Mouse (Mus musculus) heart, adult 2 months (tissue): ENCODE data around the gene Ppp2r1b. TPM values are rescaled to one million over a fixed set of nuclear protein-coding genes. Genes with fewer than 3 reads are reported as not detected.

Experiments used
- DNase-seq, 2 experiments: peaks; one replicate each; pipeline ENCODE4 v3.0.0; 2021
- H3K27ac ChIP-seq: fragments of 200-600 bp; 2 replicates; pipeline ENCODE4 v1.8.1; 2022
- H3K27me3 ChIP-seq: fragments of 200-500 bp; 2 replicates; pipeline ENCODE4 v1.6.1; 2012; ENCODE audit warnings: mild to moderate bottlenecking, low read length, inconsistent platforms, mixed read lengths; ENCODE audit not compliant: control insufficient read depth, insufficient read depth
- H3K36me3 ChIP-seq: fragments of 200-500 bp; 2 replicates; pipeline ENCODE4 v1.6.1; 2012; ENCODE audit warnings: low read length, inconsistent platforms; ENCODE audit not compliant: control insufficient read depth, insufficient read depth
- H3K4me1 ChIP-seq: fragments of 200-500 bp; 2 replicates; pipeline ENCODE4 v1.6.1; 2011; ENCODE audit warnings: low read length; ENCODE audit not compliant: control insufficient read depth, insufficient read depth
- H3K4me3 ChIP-seq: fragments of 200-600 bp; 2 replicates; pipeline ENCODE4 v1.8.1; 2022
- H3K79me2 ChIP-seq: fragments of 200-500 bp; replicated peaks from 2 replicates; pipeline ENCODE4 v1.6.1; 2012; ENCODE audit warnings: mild to moderate bottlenecking, inconsistent platforms, low read length, moderate library complexity, mixed read lengths; ENCODE audit not compliant: control insufficient read depth, insufficient read depth
- H3K9ac ChIP-seq: fragments of 200-500 bp; 2 replicates; pipeline ENCODE4 v1.6.1; 2012; ENCODE audit warnings: low read depth, mild to moderate bottlenecking, control low read depth, inconsistent platforms, low read length, mixed read lengths
- CTCF ChIP-seq: fragments of 200-600 bp; IDR thresholded peaks from 2 replicates; pipeline ENCODE4 v1.8.1; 2022; ENCODE audit warnings: antibody characterized with exemption, mild to moderate bottlenecking, moderate library complexity
- EP300 ChIP-seq: fragments of 200-500 bp; IDR thresholded peaks from 2 replicates; pipeline ENCODE4 v1.6.1; 2011; ENCODE audit warnings: low read depth, low read length, control low read depth; ENCODE audit not compliant: insufficient read depth
- POLR2A ChIP-seq: fragments of 200-500 bp; IDR thresholded peaks from 2 replicates; pipeline ENCODE4 v1.6.1; 2011; ENCODE audit warnings: mild to moderate bottlenecking, low read depth, low read length, control low read depth; ENCODE audit not compliant: insufficient read depth
- WGBS: fragments of 180-500 bp; shearing (Covaris S2); methylation state at CpG from one replicate; pipeline ENCODE4 v1.1.7; 2018; 5-methylcytosine and 5-hydroxymethylcytosine counted together
- intact Hi-C: fragments of 180-260 bp; cut with DNase I; formaldehyde crosslinking; loops from one replicate; pipeline ENCODE4 v1.15.1; 2025
- polyA plus RNA-seq: library from polyadenylated mRNA; depleted of rRNA; stranded (reverse); fragments of >200 nt; gene quantifications from 2 replicates; pipeline ENCODE4 v1.2.3, GENCODE M21; 2012
- total RNA-seq, 2 experiments: library from RNA; stranded (reverse); gene quantifications; 2 replicates each; pipeline ENCODE4 v1.2.3; 2021

Ppp2r1b gene
- total and polyA plus RNA-seq, 3 experiments, result 5.4 to 10.8 (median 10.3) TPM

DNA sequence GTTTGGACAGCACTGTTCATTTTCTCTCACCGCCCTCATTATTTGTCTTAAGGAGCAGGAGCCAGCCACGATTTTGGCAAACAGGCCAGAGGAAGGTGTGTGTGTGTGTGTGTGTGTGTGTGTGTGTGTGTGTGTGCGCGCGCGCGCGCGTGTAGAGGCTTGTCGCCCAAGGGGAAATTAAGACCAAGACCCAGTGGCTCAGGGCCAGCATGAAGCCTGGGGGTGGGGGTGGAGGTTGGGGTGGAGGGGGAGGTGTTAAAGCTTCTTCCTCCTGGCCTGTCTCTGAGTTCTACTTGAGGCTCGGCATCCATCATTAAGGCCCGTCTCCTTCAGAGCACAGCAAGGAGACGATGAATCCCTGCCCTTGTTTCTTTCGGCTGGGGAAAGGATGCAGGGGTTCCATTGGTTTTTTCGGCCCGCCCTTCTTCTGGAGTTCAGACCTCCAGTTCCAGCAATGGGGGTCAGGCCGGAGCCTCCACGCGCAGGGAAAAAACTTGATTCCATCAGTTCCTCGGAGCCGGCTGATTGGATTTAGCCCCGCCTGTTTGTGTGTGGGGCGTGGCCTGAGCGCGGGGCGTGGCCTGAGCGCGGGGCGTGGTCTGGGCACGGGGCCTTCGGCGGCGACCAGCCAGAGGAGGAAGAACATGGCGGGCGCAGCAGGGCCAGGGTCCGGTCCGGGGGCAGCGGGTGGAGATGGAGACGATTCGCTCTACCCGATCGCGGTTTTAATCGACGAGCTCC, 11.4 kb downstream of the Ppp2r1b start:
- Histone ChIP-seq H3K4me1 (no peaks in the 10 kb centered on the region; the same call in none of the 2 replicates), H3K27me3 (no peaks in the 10 kb centered on the region), H3K4me3 (peak overlapping the region; percentile 92), H3K36me3 (no peaks in the 10 kb centered on the region), H3K27ac (peak overlapping the region; percentile 73), H3K79me2 (no peaks in the 10 kb centered on the region), H3K9ac (peak overlapping the region; percentile 63)
- no peak for TF ChIP-seq CTCF
- peak; percentile 78 for TF ChIP-seq POLR2A
- intact Hi-C loops, result no loop called here
- DNase-seq, result peak; percentile 94 to 99
- 2% methylated on average over 45 of the region's 45 CpGs for WGBS

DNA sequence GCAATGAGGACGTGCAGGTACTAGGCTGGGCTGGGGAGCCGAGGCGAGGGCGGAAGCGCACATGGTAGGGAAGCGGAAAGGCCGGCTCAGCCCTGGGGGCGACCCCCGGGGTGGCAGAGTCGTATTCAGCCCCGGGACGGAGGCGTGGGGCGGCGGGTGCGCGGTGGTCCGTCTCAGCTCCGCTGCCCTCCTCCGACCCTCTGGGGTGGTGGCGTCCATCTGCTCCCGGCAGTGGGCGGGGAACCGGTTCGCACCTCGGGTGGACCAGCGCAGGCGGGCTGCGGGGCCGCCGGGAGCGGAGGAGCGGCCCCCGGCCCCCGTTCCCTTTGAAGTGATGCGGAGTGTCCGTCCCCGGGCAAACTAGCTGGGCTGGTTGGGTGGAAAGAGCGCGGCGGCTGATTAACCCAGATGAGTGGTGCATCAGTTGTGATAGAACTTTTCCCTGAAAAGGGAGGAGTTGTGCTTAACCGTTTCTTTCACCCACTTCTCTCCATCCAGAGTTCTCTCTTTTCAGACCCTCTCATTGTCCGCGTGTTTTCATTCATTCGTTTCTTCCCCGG, 12.1 kb downstream of the Ppp2r1b start:
- DNase-seq, result no peak
- intact Hi-C loops, result no loop called here
- 2% methylated on average over 45 of the region's 46 CpGs for WGBS
- Histone ChIP-seq H3K4me3 (peak overlapping the region; percentile 92), H3K9ac (peak overlapping the region; percentile 63), H3K79me2 (no peaks in the 10 kb centered on the region), H3K27me3 (no peaks in the 10 kb centered on the region), H3K4me1 (no peaks in the 10 kb centered on the region; the same call in none of the 2 replicates), H3K27ac (peak overlapping the region; percentile 73), H3K36me3 (no peaks in the 10 kb centered on the region)
- no peak for TF ChIP-seq POLR2A
- no peak for TF ChIP-seq CTCF
- TF ChIP-seq EP300, result no peak

DNA sequence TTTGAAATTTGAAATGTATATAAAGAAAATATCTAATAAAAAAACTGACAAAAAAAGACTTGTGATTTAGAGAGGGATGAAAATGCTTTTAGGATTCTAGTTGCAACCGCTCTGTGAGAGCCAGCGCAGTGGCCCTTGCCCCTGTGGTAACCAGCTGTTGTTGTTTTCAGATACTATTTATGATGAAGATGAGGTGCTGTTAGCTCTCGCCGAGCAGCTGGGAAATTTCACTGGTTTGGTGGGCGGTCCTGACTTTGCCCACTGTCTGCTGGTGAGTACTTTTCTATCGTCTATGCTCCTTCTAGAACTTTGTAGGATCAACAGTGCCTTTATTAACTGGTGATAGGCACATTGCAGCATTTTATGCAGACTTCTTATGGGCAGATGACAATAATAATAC, 13.6 kb downstream of the Ppp2r1b start:
- DNase-seq, result no peak
- intact Hi-C loops, result no loop called here
- no peaks in the 10 kb centered on the region; the same call in 1 of the 2 replicates for H3K36me3 ChIP-seq

DNA sequence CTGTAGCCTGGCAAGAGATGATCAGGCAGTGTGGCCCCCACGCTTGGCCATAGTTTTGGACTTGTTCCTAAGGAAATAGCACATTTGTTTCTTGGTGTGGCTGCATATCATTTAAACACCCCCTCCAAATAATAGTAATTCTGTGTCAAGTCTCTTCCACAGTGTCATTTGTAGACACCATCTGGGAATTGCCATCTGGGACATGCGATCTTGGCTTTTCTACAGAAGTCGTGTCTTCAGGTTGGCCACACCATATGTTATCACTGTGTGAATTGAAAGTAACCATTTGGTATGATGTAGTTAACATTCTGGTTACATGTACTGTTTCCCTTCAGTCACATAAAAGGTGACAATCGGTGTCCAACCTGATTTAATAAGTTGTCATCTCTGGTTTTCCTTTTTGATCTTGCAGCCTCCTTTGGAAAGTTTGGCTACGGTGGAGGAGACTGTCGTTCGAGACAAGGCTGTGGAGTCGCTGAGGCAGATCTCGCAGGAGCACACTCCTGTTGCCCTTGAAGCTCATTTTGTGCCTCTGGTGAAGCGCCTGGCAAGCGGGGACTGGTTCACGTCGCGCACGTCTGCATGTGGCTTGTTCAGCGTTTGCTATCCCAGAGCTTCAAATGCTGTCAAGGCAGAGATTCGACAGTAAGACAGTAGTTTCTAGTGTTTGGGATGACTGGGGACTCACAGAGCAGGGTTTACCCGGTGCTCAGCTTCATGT, 16.2 kb downstream of the Ppp2r1b start:
- no peak for TF ChIP-seq EP300
- TF ChIP-seq CTCF, result no peak
- no peak for TF ChIP-seq POLR2A
- H3K27ac ChIP-seq, result no peak overlapping the region
- H3K9ac ChIP-seq, result no peak overlapping the region
- 90% methylated on average over 18 of the region's 18 CpGs for WGBS
- no peak overlapping the region for H3K4me3 ChIP-seq
- no peaks in the 10 kb centered on the region for H3K79me2 ChIP-seq
- peaks cover 1% of the 10 kb centered on the region; the same call in 1 of the 2 replicates for H3K4me1 ChIP-seq
- intact Hi-C loops, result no loop called here
- DNase-seq, result no peak
- H3K36me3 ChIP-seq, result peaks cover 5% of the 10 kb centered on the region; the same call in 1 of the 2 replicates
- H3K27me3 ChIP-seq, result no peaks in the 10 kb centered on the region

More for the DNA sequence above, 13.6 kb downstream of the Ppp2r1b start:
- 92% methylated on average over 6 of the region's 6 CpGs for WGBS
- Histone ChIP-seq H3K27me3 (no peaks in the 10 kb centered on the region), H3K79me2 (no peaks in the 10 kb centered on the region), H3K4me1 (peaks cover under 1% of the 10 kb centered on the region; the same call in 1 of the 2 replicates), H3K9ac (no peak overlapping the region), H3K27ac (no peak overlapping the region), H3K4me3 (no peak overlapping the region)
- TF ChIP-seq EP300 (no peak), CTCF (no peak), POLR2A (no peak)

DNA sequence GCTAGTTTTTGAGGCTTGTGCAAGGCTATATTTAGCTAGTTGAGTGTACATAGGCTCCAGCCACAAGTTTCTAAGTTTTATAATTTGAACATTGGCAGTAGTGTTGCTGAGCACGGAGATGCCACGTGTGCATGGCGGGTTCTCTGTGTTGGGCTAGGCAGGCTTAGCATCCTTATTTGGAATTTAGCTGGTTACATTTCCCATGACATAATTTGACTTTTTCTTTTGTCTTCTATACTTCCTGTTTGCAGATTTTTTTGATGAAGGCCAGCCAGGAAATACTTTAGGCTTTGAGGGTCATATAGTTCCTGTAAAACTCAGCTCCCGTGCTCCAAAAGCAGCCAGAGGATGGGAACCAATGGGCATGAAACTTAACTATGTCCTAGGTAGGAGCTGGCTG, 18.7 kb downstream of the Ppp2r1b start:
- TF ChIP-seq EP300 (no peak), CTCF (no peak), POLR2A (no peak)
- DNase-seq, result no peak
- intact Hi-C loops, result no loop called here
- WGBS, result 48% methylated on average over 4 of the region's 4 CpGs
- H3K4me3 ChIP-seq, result no peak overlapping the region
- H3K27me3 ChIP-seq, result no peaks in the 10 kb centered on the region
- peak overlapping the region; percentile 63 for H3K27ac ChIP-seq
- H3K9ac ChIP-seq, result no peak overlapping the region
- H3K4me1 ChIP-seq, result peaks cover 1% of the 10 kb centered on the region; the same call in 1 of the 2 replicates
- no peaks in the 10 kb centered on the region for H3K79me2 ChIP-seq
- peaks cover 5% of the 10 kb centered on the region; the same call in 1 of the 2 replicates for H3K36me3 ChIP-seq
